Mouse (Mus musculus) retina, embryonic 14.5 days (tissue): ENCODE measurements around the gene Gm49601.

Source experiments
- DNase-seq: peaks from one replicate; pipeline ENCODE4 v3.0.0-alpha.2; 2015; ENCODE audit warnings: low spot score

Gene Gm49601

DNA sequence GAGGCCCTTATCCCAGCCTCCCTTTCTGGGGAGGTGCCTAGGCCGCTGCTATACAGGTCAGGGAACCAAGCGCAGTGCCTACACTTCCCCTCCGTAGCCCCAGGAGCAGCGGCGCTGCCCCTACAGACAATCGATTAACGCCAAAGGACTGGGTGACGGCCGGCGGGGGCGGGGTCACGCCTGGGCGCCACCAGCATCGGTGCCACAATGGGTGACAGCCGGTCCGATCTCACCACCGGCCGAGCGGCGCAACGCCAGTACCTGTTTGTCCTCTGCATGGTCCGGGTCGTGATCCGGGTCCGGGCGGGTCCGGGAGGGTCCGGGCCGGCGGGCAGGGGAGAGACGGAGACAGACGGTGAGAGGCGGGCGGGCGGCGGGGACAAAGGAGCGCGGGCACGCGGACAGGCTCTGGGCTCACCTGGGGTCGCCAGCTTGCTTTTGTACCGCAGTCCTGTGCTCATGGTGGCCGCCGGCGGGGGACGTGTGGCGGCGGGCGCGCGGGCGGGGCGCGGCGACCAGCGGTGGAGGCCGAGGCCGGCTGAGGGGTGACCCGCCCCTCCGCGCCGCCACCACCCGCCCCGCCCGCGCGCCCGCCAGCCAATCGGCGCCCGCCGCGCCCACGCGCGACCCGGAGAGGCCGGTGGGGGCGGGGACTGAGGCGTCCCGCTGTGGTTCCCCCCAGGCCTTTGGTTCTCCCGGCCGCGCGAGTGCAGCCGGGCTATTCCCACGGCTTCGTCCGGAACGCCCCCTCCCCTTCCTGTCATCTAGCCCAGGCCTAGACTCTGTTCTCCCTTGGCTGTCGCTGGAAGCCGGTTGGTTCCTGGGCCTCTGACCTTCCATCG is 3.4 kb upstream of the Gm49601 start, which contains the start of gene Sept5:
Gene Sept5, minus strand, starts transcription at position 565 of the 842 bp plus-strand sequence.
- peak; percentile 79 for DNase-seq

- DNase-seq = no peak
These were observed 2.7 kb upstream of the Gm49601 start for GRCm38 (mm10) chr16:18628948-18629340.

DNA sequence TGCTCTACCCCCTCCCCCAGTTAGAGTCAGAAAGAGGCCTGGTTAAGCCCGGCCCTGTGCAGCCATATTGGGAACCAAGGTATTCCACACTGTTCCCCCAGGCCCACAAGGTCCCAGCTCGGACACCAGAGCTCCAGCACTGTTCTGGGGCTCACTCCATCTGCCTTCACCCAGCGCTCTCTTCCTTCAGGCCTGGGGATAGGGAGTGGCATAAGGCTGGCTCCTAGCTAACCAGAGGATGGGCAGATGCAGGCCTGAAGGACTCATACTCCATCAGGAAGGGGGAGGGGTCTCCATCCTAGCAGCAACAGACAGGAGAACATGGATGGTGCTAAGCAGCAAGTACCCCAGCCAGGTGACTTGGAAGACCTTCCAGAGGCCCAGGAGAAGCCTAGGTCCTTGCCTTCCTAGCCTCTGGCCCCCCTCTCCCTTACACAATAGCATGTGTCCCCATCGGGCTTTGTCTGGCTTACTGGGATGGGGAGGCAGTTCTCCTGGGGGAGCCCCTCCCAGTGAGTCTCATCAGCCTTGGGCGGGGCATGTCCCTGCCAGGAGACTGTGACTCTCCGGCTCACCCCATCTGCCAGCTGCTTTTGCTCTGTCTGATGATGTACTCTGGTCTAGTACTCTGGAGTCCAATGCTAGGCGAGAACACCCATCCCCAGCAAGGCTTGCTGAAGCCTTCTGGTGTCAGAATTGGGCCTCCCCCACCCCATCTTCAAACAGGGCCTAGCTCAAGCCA is 2.1 kb upstream of the Gm49601 start:
- no peak for DNase-seq

DNA sequence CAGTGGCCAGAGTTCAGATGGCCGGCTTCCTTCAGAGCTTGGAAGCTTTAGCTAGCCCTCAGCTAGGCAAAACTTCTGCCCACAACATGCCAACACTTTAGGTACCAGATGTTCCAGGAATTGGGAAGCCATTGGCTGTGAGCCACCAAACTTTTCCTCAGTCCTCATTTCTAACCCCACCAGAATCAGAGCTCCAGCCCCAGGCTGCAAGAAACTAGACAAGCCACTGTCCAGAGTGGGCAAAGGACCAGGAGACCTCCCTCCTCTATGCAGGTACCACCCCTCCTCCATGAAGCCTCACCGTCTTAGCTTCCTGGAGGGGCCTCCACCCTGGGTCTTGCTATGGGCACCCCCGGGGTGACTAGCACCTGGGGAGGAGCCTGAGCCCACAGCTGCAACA is 936 bp upstream of the Gm49601 start:
- DNase-seq = no peak

DNA sequence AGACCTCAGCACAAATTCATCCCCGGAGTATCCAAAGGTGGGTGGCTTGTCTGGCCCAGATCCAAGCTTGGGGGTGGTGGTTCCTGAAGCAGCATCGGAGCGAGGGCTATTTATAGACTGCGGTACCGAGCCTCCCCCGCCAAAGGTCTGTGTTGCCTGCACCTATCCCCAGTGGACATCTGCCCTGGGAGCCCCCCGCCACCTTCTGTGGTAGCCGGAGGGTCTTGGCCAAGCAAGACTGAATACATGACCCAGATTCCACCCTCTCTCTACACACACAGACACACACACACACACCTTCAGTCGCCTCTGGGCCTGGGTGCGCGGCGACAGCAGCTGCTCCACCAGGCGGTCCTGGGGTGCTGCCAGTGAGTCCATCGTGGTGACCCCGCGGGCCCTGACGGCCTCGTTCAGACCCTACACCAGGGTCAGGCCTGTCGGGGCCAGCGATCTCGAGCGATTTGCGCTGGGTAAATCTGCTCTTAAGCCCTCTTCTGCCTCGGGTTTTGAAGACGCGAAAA is 376 bp downstream of the Gm49601 start:
- DNase-seq = peak; percentile 52

- no peak for DNase-seq
These were observed 1.1 kb downstream of the Gm49601 start for GRCm38 (mm10) chr16:18625097-18625496.

GRCm38 (mm10) chr16:18624641-18625040 is 1.6 kb downstream of the Gm49601 start:
- no peak for DNase-seq

DNA sequence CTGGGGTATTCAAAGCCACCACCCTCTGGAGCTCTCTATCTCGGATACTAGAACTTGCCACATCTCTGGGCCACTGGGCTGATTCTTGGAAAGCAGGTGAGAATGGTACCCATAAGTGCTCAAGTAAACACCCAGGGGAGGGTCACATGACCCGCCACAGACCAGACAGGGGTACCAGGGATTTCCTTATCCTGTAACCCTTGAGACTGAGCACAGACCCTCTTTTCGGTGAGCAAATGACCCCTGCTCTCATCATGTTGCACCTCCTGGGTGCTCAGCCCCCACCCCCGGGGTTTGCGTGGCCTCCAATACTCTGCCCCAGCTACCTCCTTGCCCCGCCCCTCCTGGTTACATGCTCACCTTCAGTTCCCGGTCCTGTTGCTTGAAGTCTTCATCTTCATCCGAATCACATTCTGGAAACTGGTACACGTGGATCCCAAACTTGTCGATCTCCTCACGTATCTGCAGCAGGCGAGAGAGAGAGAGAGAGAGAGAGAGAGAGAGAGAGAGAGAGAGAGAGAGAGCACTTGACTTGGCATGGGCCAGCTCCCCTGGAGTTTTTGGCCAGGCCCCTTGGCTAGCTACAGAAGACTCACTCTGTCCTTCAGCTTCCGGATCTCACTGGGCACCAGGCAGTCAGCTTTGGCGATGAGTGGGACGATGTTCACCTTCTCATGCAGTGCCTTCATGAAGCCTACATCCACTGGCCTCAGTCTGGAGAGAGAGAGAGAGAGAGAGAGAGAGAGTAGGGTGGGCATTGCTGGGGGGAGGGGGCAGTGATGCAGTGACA is 2.3 kb downstream of the Gm49601 start:
- DNase-seq = no peak

- no peak for DNase-seq
These were observed 3.1 kb downstream of the Gm49601 start for GRCm38 (mm10) chr16:18622916-18623750.

- no peak for DNase-seq
These were observed 4.2 kb downstream of the Gm49601 start, which contains the start of gene Gp1bb for GRCm38 (mm10) chr16:18622019-18622418. Gp1bb (minus strand) TSS chr16:18622403.

DNA sequence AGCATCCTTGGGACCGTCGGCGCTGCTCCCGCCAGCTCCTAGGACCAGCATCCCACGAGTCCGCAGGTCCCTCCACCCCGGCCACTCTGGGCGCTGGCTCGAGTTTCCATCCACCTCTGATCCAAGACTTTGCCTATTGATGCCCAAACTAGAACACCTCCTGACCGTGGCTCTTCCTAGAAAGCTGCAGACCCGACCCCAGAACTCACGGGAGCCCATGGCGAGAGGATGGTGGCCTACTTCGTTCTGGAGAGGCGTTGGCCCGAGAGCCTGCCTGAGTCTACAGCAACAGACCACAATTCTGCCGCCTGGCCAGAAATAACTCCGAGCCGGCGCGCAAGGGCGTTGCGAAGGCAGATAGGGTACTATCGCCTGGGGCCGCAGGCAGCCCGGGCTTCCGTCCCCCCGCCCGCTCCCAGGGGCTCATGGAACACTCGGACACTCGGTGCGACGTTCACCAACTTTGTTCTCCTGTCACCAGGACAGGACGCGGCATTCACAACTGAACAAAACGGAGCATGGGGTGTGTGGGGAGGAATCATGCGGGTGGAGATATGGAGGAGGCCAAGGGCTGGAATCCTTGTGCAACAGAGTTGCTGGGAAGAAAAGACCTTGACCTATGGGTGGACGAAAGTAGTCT is 4.7 kb downstream of the Gm49601 start:
- DNase-seq = no peak

DNA sequence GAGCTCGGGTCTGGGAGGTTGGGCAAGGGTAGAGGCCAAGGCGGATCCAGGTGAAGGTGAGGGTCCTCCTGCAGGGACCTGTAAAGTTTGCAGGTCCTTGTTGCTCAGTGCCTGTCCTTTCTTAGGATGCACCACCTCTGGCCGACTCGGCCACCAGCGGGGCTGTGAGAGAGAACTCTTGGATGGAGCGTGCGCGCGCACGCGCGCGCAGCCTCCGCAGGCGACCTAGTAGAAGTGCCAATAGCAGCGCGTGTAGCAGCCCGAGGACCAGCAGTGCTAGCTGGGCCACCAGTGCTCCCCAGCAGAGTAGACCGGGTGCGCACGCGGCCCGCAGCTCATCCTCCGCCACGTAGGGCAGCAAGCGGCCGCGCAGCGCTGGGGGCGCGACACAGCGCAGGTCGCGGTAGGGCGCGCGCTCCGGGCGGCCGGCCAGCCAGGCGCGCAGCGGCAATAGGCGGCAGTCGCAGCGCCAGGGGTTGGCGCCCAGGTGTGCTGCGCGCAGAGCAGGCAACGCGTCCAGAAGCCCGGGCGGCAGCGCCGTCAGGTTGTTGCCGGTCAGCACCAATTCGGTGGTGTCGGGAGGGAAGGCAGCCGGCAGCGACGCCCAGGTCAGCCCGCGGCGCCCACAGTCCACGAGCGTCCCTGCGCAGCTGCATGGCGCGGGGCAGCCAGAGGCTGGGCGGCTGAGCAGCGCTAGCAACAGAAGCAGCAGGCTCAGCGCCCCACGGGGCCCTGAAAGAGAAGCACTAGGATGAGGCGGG is 5.4 kb downstream of the Gm49601 start:
- peak; percentile 63 for DNase-seq

DNA sequence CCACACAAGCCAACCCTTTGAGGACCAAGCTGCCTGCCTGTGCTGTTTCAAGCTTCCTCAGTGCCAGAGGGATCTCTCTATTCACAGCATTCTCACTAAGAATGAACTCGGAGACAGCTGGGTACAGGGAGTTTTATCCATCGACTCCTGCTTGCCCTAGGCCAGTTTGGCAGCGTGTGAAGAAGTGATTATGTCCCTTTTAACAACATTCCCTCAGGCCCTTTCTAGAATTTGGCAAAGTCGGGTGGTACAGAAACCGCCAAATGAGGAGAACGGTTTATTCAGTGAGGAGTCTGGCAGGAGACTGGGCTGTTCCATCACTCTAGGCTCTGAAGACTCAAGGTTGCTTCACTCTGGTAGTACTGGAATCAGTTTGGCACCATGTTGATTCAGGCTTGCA is 6.0 kb downstream of the Gm49601 start:
- no peak for DNase-seq

DNA sequence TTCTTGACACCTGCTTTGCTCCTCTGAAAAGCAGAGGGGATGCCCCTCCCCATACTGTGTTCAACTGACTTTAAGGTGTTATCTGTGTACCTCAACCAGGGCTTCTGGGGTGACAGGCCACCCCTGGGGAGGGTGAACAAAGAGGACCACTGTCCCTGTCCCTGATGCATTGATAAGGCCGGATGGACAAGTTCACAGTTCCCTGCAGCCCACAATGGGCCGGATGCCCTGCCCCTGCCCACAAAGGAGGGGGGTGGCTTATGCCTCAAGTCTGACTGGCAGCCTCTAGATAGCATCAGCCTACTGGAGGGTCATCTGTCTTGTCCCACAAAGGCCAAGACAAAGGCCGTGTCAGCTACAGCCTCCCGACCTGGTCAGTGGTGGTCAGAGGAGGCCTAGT is 7.1 kb downstream of the Gm49601 start:
- DNase-seq = no peak

- no peak for DNase-seq
These were observed 7.9 kb downstream of the Gm49601 start for GRCm38 (mm10) chr16:18618297-18618696.

DNA sequence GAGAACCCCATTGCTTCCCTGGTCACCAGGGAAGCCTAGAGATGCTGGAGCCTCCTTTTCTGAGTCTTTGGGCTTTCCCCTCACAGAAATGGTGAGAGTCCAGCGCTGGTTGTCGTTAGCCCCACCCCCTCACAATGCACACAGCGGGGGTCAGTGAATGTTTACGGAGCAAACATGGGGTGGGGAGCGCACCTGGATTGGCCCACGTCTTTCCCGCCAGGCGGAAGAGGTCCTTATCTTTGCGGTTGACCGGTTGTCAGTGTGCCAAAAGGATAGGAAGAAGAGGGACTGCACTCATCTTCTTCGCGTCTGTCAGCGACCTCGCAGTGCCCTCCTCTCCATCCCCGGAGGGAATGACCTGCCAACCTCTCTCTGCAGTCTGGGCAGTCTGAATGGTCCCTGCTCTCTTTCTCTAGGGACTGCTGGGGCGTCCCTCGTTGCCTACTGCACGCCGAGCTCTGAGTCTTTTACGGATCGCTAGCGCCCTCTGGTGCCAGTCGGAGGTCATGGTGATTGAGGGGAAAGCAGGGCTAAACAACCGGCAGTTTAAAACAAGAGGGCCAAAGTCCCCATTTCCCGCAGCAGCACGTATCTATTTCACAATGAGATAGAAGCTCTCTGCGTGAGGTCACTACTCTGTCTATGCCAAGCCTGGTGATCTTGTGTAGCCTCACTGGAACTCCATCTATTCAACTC is 8.7 kb downstream of the Gm49601 start:
- peak; percentile 96 for DNase-seq

- no peak for DNase-seq
These were observed 12.9 kb downstream of the Gm49601 start for GRCm38 (mm10) chr16:18613301-18613700.

GRCm38 (mm10) chr16:18611752-18612151 is 14.5 kb downstream of the Gm49601 start:
- no peak for DNase-seq

DNA sequence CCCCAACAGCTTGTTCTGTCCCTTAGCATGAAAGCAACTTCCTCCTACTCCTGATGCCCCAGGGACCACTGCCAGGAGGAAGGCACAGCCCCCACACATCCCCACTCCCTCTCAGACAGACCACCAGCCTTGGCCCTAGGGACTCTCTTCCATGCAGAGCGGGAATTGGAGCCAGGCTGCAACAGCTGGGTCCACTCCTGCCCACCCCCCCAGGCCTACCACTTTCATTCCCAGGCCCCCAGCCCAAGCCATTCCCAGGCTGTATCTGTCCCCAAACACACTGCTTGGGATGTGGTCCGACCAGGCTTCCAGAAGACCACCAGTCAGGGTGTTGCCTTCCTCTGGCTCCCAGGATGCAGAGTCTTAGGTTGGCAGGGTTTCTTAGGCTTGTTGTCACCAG is 17.1 kb downstream of the Gm49601 start:
- no peak for DNase-seq
